Mouse (Mus musculus) retina, embryonic 14.5 days (tissue): ENCODE results near the gene Pias1.

Source experiments
- DNase-seq: peaks from one replicate; pipeline ENCODE4 v3.0.0-alpha.2; 2015; ENCODE audit warnings: low spot score

Gene Pias1

DNA sequence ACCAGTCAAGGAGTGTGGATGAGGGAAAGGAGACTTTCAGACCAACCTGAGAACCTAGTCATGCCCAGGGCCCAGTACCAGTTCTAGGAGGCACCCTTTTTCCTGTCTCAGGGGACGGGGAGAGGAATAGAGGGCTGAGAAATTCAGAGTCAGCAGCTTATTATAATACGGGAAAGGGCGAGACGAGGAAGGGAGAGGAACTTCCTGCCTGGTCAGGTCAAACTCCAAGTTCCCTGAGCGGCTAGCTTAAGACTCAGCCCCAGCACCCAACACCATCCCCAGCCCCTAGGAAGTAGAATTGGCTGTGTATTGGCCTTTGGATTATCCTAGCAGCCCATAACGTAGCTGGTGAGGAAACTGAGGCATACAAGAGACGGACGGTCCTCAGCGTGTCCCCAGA, 130.5 kb downstream of the Pias1 start:
- no peak for DNase-seq

DNA sequence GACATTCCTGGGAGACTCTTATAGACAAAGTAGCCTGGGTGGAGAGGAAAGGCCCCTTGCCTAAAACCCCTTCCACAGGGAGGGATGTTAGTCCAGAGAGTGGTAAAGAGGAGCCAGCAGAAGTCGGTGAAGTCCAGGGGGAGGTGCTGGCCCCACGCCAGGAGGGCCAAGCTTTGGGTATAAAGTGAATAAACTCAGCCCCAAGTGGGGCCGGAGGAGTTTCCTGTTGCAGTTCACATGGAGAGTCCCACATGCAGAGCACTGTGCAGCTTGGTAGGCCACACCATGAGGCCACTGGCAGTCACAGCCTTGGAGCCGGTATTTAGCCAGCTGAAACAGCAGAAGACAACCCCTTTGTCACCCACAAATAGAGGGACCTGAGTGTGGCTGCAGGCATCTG, 133.2 kb downstream of the Pias1 start:
- DNase-seq: no peak

DNA sequence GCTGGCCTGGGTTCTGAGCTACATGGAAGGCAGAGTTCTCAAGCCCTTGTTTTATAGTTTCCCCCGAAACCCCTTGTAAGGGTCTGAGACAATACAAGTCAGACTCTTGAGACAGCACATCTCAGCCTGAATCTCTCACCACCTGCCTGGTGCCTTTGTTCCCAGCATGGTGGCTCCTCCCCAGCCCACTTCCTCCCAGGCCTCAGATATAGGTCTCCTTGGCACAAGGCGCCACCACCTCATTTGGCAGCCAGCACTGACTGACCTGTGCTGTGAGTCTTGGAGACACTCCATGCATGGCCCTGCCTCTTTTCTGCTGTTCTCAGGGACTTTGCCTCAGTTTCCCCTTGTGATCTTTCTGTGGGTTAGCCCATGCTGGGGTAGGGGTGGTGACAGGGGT, 136.2 kb downstream of the Pias1 start:
- DNase-seq: no peak

DNA sequence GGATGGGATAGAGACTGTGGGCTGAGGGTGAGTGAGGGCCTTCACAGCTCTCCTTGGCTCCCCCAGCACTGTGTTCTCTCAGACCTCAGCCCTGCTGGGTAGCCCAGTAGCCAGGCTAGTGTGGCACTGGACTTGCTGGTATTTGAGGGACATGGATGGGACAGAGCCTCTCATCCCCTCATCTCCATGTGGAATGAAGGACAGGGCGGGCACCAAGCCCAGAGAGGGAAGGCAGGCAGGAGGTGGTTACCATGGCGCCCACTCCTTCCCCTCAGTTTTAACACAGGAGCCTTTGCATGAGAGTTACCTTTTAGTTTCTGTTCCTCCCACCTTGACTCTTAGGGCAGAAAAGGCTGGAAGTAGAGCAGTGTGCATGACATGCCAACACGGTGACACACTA, 139.1 kb downstream of the Pias1 start:
- DNase-seq: no peak

DNA sequence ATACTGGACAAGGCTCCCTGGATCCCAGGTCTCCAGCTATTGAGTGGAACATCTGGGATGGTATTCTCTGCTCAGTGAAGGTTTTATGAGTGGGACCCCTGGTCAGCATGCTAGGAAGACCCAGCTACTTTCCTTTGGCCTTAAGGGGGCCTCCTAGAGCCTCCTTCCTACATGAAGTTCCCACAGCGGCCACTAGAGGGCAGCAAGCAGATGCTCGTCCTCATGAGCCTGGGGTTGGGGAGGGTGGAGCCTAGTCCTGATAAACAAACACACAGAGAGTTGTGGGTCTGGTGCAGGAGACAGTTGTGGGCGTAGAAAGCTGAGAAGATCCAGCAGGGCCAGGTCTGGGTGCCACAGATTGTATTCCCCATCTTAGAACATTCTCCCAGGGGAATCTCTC, 140.0 kb downstream of the Pias1 start:
- DNase-seq: peak; percentile 95

DNA sequence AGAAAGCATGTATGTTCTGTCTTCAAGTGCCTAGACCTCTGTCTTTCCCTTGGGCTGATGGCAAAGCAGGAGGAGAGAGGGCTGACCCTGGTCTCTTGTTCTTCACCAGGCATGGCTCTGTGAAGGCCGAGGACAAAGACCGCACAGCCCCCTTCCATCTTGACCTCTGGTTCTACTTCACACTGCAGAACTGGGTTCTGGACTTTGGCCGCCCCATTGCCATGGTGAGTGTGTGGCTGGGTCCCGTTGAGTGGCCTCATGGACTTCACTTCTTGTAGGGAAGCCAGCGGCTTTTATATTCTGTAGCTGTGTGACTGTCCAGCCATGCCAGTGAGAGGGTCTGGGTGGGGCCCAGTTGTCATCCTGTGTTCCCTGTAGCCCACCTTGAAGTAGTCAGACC, 143.3 kb downstream of the Pias1 start:
- DNase-seq: no peak

DNA sequence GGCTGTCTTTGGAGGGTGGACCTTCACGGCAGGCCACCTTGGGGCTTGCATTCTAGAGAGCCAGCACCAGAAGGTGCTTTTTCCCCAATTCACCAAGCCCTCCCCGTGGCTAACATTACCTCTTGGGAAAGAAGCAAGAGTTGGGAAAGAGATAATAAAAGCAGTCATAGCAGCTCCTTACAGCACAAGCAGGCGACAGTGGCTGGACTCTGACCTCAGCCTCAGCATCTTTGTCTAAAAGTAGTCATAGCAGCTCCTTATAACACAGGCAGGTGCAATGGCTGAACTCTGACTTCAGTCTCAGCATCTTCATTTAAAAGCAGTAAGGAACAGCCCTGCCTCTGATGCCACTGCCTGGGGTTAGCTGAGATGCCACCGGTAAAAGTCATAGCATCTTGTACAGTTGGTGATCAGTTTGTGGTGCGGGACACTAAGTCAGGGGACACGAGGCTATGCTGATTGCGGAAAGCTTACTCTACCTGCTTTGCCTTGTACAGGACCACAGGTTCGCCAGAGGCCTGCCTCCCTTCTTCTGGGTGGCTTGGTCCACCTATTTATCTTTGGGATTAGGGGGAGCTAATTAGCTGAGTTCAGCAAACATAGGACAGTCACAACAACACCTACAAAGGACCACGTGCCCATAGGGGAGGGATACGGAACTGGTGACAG, 144.2 kb downstream of the Pias1 start:
- DNase-seq: no peak

DNA sequence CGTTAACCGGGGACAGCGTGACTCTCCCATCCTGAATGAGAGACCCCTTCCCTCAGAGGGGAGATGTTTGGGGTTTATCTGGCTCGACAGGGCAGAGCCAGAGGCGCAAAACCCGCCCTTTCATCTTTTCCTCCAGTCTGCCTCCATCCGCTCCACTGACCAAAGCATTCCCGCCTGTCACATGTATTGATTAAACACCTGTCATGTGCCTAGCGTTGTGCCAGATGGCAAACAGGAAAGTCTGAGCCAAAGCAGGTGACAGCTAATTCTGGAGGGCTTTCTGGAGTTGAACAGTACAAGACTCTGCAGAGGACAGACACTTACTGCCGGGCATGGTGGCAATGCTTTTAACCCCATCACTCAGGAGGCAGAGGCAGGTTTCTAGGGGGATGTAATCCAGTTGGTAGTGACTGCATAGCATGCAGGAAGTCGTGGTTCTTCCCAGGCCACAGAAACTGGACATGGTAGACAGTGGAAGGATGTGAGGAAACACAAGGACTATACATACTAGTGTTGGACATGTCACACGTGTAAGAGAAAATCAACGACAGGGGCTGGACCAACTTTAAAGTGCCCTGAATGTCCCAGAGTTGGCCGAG, 148.5 kb downstream of the Pias1 start:
- DNase-seq: peak; percentile 57

DNA sequence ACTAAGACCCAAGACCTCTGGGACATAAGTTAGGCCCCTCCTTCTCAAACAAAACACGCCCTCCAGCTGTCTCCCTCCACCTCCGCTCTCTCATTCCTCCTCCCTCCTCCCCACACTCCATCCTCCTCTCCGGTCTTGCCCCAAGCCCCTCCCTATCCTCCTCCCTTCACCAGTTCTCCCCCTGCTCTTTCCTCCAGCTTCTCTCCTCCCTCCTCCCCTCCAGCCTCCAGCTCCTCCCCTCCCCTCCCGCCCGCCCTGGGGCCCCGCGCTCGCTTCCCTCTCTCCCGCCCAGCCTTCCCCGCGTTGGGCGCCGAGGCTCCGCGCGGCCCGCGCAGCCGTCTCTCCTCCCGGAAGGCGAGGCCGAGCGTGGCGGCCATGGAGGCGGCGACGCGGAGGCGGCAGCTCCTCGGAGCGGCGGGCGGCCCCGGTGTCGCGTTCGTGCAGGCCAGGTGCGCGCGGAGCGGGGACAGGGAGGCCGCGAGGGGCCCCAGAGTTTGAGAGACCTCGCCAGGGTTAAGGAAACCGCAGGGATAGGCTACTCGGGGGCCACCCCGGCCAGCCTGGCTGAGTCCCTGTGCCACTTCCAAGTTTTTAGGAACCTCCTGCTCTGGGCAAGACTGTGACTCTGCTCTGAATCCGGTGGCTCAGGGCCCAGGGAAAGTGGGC, 149.1 kb downstream of the Pias1 start, which contains the start of gene Cln6:
Cln6 (plus strand) TSS at position 280 of the 666 bp plus-strand sequence.
- DNase-seq: peak; percentile 81

DNA sequence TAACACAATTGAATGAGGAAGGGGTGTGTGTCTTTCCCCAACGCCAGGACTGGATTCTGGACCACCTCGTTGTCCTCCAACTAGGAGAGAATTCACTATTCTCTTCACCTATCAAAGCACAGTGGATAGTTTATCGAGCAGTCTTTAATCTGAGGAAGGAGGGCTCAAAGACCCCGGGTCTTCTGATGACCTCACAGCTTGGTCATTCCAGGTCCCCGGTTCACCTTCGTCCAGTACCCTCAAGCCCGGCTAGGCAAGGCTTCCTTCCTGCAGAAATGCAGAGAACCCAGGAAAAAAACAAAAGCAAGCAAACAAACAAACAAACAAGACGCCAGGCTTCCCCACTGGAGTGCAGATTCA, 149.6 kb downstream of the Pias1 start:
- no peak for DNase-seq

DNA sequence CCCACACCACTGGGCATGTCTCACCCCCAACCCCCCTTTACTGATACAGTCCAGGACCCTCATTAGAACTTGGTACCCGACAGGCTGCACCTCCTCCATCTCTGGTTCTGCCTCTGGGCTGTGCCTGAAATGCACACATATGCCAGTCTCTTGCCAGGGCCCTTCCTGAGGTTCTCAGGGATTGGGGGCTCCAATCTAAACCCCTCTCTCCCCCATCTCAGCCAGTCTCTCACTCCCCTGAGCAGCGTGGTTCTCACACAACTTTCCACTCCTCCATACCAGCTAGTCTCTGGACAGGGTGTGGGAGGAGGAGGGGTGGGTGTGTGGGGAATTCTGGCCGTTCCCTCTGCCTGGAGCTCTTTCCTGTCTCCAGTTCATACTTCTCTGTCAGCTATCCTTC, 150.1 kb downstream of the Pias1 start:
- DNase-seq: no peak

DNA sequence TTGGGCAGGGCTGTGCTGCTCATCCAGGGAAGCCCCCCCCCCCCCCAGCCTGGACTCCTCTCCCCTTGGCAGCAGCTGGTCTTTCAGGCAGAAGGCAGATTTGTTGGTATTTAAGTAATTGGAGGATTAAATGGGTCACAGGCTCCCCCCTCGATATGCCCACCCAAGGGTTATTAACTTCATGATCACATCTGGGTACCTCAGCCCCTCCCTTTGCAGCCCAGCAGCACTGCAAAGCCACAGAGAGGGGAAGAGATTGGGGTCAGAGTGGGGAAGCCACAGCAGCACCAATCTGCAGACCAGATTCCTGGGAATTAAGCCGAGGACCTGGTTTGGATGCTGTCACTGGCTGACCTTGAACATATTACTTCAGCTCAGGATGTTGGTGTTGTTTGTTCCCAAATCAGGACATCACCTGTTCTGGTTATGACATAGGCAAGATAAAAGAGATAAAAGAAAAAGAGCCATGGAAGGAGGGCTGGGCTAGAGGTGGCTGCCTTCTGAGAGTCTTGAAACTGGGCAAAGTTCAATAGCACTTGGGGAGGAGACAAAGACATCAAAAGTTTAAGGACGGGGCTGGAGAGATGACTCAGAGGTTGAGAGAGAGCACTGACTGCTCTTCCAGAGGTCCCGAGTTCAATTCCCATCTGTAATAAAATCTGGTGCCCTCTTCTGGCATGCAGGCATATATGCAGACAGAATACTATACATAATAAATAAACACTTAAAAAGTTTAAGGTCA, 151.8 kb downstream of the Pias1 start:
- peak; percentile 62 for DNase-seq

DNA sequence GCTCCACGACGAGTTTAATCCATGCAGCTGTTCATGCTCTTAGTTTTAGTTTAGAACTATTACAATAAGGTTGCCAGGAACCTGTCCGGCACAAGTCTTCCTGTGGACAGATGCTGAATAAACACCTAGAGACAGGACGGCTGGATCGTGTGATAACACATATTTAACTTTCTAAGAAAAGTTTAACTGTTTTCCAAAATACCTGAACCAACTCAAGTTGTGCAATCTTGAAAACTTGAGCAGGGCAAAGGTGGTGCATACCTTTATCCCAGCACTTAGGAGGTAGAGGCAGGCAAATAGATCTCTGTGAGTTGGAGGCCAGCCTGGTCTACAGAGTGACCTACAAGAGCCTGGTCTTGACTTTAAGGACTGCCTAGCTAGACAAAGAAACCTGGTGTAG, 152.8 kb downstream of the Pias1 start:
- DNase-seq: no peak

DNA sequence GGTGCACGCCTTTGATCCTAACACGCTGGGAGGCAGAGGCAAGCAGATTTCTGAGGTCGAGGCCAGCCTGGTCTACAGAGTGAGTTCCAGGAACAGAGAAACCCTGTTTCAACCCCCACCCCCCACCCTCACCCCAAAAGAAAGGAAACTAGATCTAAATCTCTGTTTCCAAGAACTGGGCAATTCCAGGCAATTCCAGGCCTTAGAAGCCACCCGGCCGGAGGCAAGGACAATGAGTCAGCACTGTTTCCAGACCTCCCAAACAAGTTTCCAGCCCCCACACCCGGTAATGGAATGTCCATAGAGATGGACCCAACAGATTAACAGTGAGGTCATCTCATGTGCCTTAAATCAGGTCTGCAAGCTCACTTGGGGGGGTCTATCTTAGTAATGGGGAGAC, 157.8 kb downstream of the Pias1 start:
- DNase-seq: no peak

DNA sequence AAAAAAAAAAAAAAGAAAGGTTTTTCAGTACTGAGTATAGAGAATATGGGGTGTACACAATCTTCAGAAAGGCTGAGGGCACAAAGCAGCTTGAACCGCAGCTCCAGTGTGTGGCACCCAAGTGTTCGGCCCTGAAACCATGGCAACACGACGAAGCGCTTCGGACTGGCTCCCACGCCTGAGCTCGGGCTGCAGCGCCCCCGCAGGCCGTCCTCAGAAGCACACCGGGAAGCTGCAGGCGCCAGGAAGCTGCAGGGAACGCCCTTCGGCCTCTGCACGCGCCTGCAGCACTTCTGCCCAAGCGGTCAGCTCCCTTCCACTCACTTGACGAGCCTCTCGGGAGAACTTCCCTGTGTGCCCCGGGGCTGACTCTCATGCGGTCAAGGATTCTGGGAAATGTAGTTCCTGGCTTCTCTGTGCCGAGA, 159.1 kb downstream of the Pias1 start:
- peak; percentile 99 for DNase-seq
